Mouse (Mus musculus) gastrocnemius, postnatal 25 days (tissue): ENCODE measurements at regions not wholly inside any gene's neighbourhood (a gene's known extent, or its start where the extent isn't known, plus 50 kb on each side); places are given as distances from the start of the nearest gene placed in this dataset.
A peak's percentile ranks its signal among the peaks of the same experiment; 100 is the strongest.

Experiments used
- DNase-seq: peaks from one replicate; pipeline ENCODE4 v3.0.0; 2022

- no peak for DNase-seq
Measured at GRCm38 (mm10) chr14:76245063-76245396, 134.3 kb downstream of the Nufip1 start.

- DNase-seq, result no peak
Measured at GRCm38 (mm10) chr14:76247664-76248063, 137.0 kb downstream of the Nufip1 start.

- DNase-seq, result no peak
Measured at GRCm38 (mm10) chr14:76253850-76254249, 143.2 kb downstream of the Nufip1 start.

GRCm38 (mm10) chr14:76254565-76255501, 144.1 kb downstream of the Nufip1 start:
- DNase-seq, result peak; percentile 66

GRCm38 (mm10) chr14:76255971-76256370, 145.3 kb downstream of the Nufip1 start:
- DNase-seq, result no peak

GRCm38 (mm10) chr14:76258626-76259025, 147.9 kb downstream of the Nufip1 start:
- no peak for DNase-seq

GRCm38 (mm10) chr14:76260628-76261293, 150.1 kb downstream of the Nufip1 start:
- DNase-seq, result no peak

GRCm38 (mm10) chr14:76263682-76264081, 151.1 kb upstream of the Tsc22d1 start:
- no peak for DNase-seq

GRCm38 (mm10) chr14:76265819-76266218, 148.9 kb upstream of the Tsc22d1 start:
- DNase-seq, result no peak

GRCm38 (mm10) chr14:76266249-76266648, 148.5 kb upstream of the Tsc22d1 start:
- DNase-seq, result no peak

GRCm38 (mm10) chr14:76267091-76267490, 147.7 kb upstream of the Tsc22d1 start:
- DNase-seq, result no peak

- no peak for DNase-seq
Measured at GRCm38 (mm10) chr14:76271190-76271589, 143.6 kb upstream of the Tsc22d1 start.

GRCm38 (mm10) chr14:76272840-76273239, 141.9 kb upstream of the Tsc22d1 start:
- no peak for DNase-seq

GRCm38 (mm10) chr14:76276655-76277054, 138.1 kb upstream of the Tsc22d1 start:
- no peak for DNase-seq

GRCm38 (mm10) chr14:76278751-76279450, 135.9 kb upstream of the Tsc22d1 start:
- no peak for DNase-seq

GRCm38 (mm10) chr14:76279561-76279960, 135.2 kb upstream of the Tsc22d1 start:
- DNase-seq, result no peak

GRCm38 (mm10) chr14:76281867-76282266, 132.9 kb upstream of the Tsc22d1 start:
- no peak for DNase-seq

GRCm38 (mm10) chr14:76287768-76288167, 127.0 kb upstream of the Tsc22d1 start:
- no peak for DNase-seq

- DNase-seq, result no peak
Measured at GRCm38 (mm10) chr14:76290401-76291018, 124.3 kb upstream of the Tsc22d1 start.

GRCm38 (mm10) chr14:76292211-76292610, 122.5 kb upstream of the Tsc22d1 start:
- no peak for DNase-seq

GRCm38 (mm10) chr14:76295411-76296169, 119.2 kb upstream of the Tsc22d1 start:
- no peak for DNase-seq

- no peak for DNase-seq
Measured at GRCm38 (mm10) chr14:76297864-76298263, 116.9 kb upstream of the Tsc22d1 start.
